Comparison of ENCODE assay signal across 10 mouse cellular contexts in genomic region chr2:157092024-157092423, GRCm38 (mm10). TPM values are rescaled to one million over a fixed set of nuclear protein-coding genes. Genes with fewer than 3 reads are reported as not detected.
DNase-seq lines count a peak whose midpoint lies in the region; ATAC-seq lines count a peak whose summit lies in the region.
"Had no signal": no experiment of that assay in that cellular context is flagged by ENCODE, and none has a peak within 500 bp of the region (broad histone marks: within the 10 kb centered on the region; RNA-seq: fewer than 3 reads in every experiment).

No protein-coding gene starts in this region.

- ATAC-seq in heart, embryonic 12.5 days (ENCODE audit: insufficient number of reproducible peaks, low FRiP score), result 0 out of 2 replicates have a peak, but pooled peaks have one; percentile 43
- ATAC-seq in lung, embryonic 15.5 days (ENCODE audit: borderline replicate concordance, extremely low read depth, low FRiP score, low TSS enrichment), result peak; percentile 31
- peak; percentile 52 for ATAC-seq in midbrain, embryonic 15.5 days (replicated peaks)
- ATAC-seq in megakaryocyte-erythroid progenitor cell, adult 5-6 weeks (replicated peaks; ENCODE audit: low FRiP score, low TSS enrichment, poor library complexity, severe bottlenecking), result no peak

- no peaks in the 10 kb centered on the region for H3K36me3 ChIP-seq in heart, embryonic 12.5 days
- peaks cover under 1% of the 10 kb centered on the region; the same call in 1 of the 2 replicates for H3K36me3 ChIP-seq in lung, embryonic 15.5 days
- H3K36me3 ChIP-seq in midbrain, embryonic 15.5 days (replicated peaks), result no peaks in the 10 kb centered on the region

- H3K9ac ChIP-seq in heart, embryonic 12.5 days, result 0 out of 2 replicates have a peak overlapping the region, but pooled peaks have one; percentile 9
- H3K9ac ChIP-seq in lung, embryonic 15.5 days, result no peak overlapping the region
- H3K9ac ChIP-seq in midbrain, embryonic 15.5 days, result no peak overlapping the region

- 0 out of 2 replicates have a peak overlapping the region, but pooled peaks have one; percentile 44 for H3K27ac ChIP-seq in heart, embryonic 12.5 days (ENCODE audit: poor library complexity, severe bottlenecking)
- no peak overlapping the region for H3K27ac ChIP-seq in lung, embryonic 15.5 days
- H3K27ac ChIP-seq in midbrain, embryonic 15.5 days, result no peak overlapping the region

- peaks cover 31% of the 10 kb centered on the region for H3K4me1 ChIP-seq in heart, embryonic 12.5 days (replicated peaks)
- H3K4me1 ChIP-seq in lung, embryonic 15.5 days, result peaks cover 15% of the 10 kb centered on the region
- no peaks in the 10 kb centered on the region; the same call in 1 of the 2 replicates for H3K4me1 ChIP-seq in midbrain, embryonic 15.5 days

- intact Hi-C loops in heart, postnatal 10 days (cut with DNase I), result no loop called here

- DNase-seq in heart, adult 18-20 months, result no peak
- no peak for DNase-seq in lung, postnatal 25 days (ENCODE audit: low spot score)
- DNase-seq in heart, postnatal 10 days, result peak; percentile 54 to 57
- DNase-seq: retina, postnatal 1 day had no signal

- WGBS in heart, embryonic 12.5 days, result 37% methylated on average over 8 of the region's 8 CpGs
- 27% methylated on average over 8 of the region's 8 CpGs for WGBS in lung, embryonic 15.5 days
- 42% methylated on average over 8 of the region's 8 CpGs for WGBS in midbrain, embryonic 15.5 days

- no peaks in the 10 kb centered on the region for H3K9me3 ChIP-seq in heart, embryonic 12.5 days (replicated peaks)
- no peaks in the 10 kb centered on the region for H3K9me3 ChIP-seq in lung, embryonic 15.5 days
- H3K9me3 ChIP-seq in midbrain, embryonic 15.5 days, result no peaks in the 10 kb centered on the region

- no peak overlapping the region for H3K4me2 ChIP-seq in heart, embryonic 12.5 days
- H3K4me2 ChIP-seq in lung, embryonic 15.5 days, result no peak overlapping the region
- H3K4me2 ChIP-seq in midbrain, embryonic 15.5 days, result no peak overlapping the region

- H3K27me3 ChIP-seq in heart, embryonic 12.5 days (replicated peaks), result 0 out of 2 replicates have a peak, but pooled peaks cover 7% of the 10 kb centered on the region
- H3K27me3 ChIP-seq in lung, embryonic 15.5 days, result no peaks in the 10 kb centered on the region
- H3K27me3 ChIP-seq in midbrain, embryonic 15.5 days (replicated peaks), result no peaks in the 10 kb centered on the region
- H3K27me3 ChIP-seq: Patski had no signal

- H3K4me3 ChIP-seq in heart, embryonic 12.5 days, result no peak overlapping the region
- no peak overlapping the region for H3K4me3 ChIP-seq in lung, embryonic 15.5 days
- H3K4me3 ChIP-seq in midbrain, embryonic 15.5 days, result no peak overlapping the region

RNA-seq across cellular contexts. Expression of gene Tldc2, which starts 5.2 kb away (rescaled TPM):
- polyA plus RNA-seq in heart, embryonic 12.5 days (2016; fragmentation: Nextera tagmentation; extraction: Ambion mirVana), result not detected in 2 replicates
- total RNA-seq in heart, adult 18-20 months (2021), result not detected
- not detected in 2 replicates for polyA plus RNA-seq in lung, embryonic 15.5 days (2015; fragmentation: Nextera tagmentation; extraction: Ambion mirVana)
- not detected for total RNA-seq in heart, postnatal 10 days (2021)
- not detected in 2 replicates for polyA plus RNA-seq in midbrain, embryonic 15.5 days (2015; fragmentation: Nextera tagmentation; extraction: Ambion mirVana)
- not detected in 2 replicates for total RNA-seq in megakaryocyte-erythroid progenitor cell, adult 5-6 weeks (2014; fragmentation: Nextera tagmentation)
- total RNA-seq in megakaryocyte-erythroid progenitor cell, adult 5-6 weeks (2017), result not detected in 2 replicates
- total RNA-seq: left cerebral cortex, adult 18-20 months had no signal

RNA-seq across cellular contexts. Expression of gene Soga1, which starts 13.0 kb away (rescaled TPM):
- 4.5 and 5.2 TPM in 2 replicates for polyA plus RNA-seq in heart, embryonic 12.5 days (2016; fragmentation: Nextera tagmentation; extraction: Ambion mirVana)
- 10 to 100 TPM; 10.4 to 11.0 TPM for total RNA-seq in heart, adult 18-20 months (2021)
- 4.1 and 5.1 TPM in 2 replicates for polyA plus RNA-seq in lung, embryonic 15.5 days (2015; fragmentation: Nextera tagmentation; extraction: Ambion mirVana)
- 10 to 100 TPM; 33.3 to 34.6 TPM for total RNA-seq in heart, postnatal 10 days (2021)
- polyA plus RNA-seq in midbrain, embryonic 15.5 days (2015; fragmentation: Nextera tagmentation; extraction: Ambion mirVana), result 6.8 and 7.1 TPM in 2 replicates
- total RNA-seq in megakaryocyte-erythroid progenitor cell, adult 5-6 weeks (2014; fragmentation: Nextera tagmentation), result 11.0 and 11.7 TPM in 2 replicates
- total RNA-seq in megakaryocyte-erythroid progenitor cell, adult 5-6 weeks (2017), result 5.6 and 8.6 TPM in 2 replicates

RNA-seq across cellular contexts. Expression of gene Samhd1, which starts 43.0 kb away (rescaled TPM):
- 17.2 and 18.0 TPM in 2 replicates for polyA plus RNA-seq in heart, embryonic 12.5 days (2016; fragmentation: Nextera tagmentation; extraction: Ambion mirVana)
- total RNA-seq in heart, adult 18-20 months (2021), result 10 to 100 TPM; 21.7 to 26.3 TPM
- 33.1 and 34.6 TPM in 2 replicates for polyA plus RNA-seq in lung, embryonic 15.5 days (2015; fragmentation: Nextera tagmentation; extraction: Ambion mirVana)
- 10 to 100 TPM; 20.5 to 25.3 TPM for total RNA-seq in heart, postnatal 10 days (2021)
- 9.4 and 9.9 TPM in 2 replicates for polyA plus RNA-seq in midbrain, embryonic 15.5 days (2015; fragmentation: Nextera tagmentation; extraction: Ambion mirVana)
- 63.5 and 64.5 TPM in 2 replicates for total RNA-seq in megakaryocyte-erythroid progenitor cell, adult 5-6 weeks (2014; fragmentation: Nextera tagmentation)
- total RNA-seq in megakaryocyte-erythroid progenitor cell, adult 5-6 weeks (2017), result 48.9 and 60.9 TPM in 2 replicates

Comparison
In these comparisons a context has a peak if more than half of its experiments do, and no peak if none do; other contexts are left out.
1. DNase-seq: peak in heart, postnatal 10 days (2 of 2); none in heart, adult 18-20 months (0 of 2) and lung, postnatal 25 days (single experiment).